Mouse (Mus musculus) kidney, embryonic 14.5 days (tissue): Measurements from ENCODE around the gene Wwox. TPM values are rescaled to one million over a fixed set of nuclear protein-coding genes. Genes with fewer than 3 reads are reported as not detected.

Source experiments
- ATAC-seq: fragments of 200-750 bp; cut with Nextera tagmentation; 2 replicates; pipeline ENCODE4 v1.8.0; 2017; ENCODE audit warnings: moderate number of reproducible peaks, mild to moderate bottlenecking, moderate TSS enrichment, moderate library complexity; ENCODE audit not compliant: low FRiP score, low TSS enrichment
- H3K27ac ChIP-seq: fragments of 300-500 bp; sonication (generic); 2 replicates; pipeline ENCODE4 v1.5.1; 2014; ENCODE audit warnings: low read depth, mild to moderate bottlenecking, low read length, moderate library complexity, mixed read lengths
- H3K27me3 ChIP-seq: fragments of 300-500 bp; sonication (generic); 2 replicates; pipeline ENCODE4 v1.6.1; 2014; ENCODE audit warnings: mild to moderate bottlenecking, low read length; ENCODE audit not compliant: control insufficient read depth, insufficient read depth
- H3K36me3 ChIP-seq: fragments of 300-500 bp; sonication (generic); 2 replicates; pipeline ENCODE4 v1.6.1; 2014; ENCODE audit warnings: low read length, mixed read lengths; ENCODE audit not compliant: control insufficient read depth, insufficient read depth
- H3K4me1 ChIP-seq: fragments of 300-500 bp; sonication (generic); 2 replicates; pipeline ENCODE4 v1.6.1; 2014; ENCODE audit warnings: low read length, mixed read lengths; ENCODE audit not compliant: control insufficient read depth, insufficient read depth
- H3K4me2 ChIP-seq: fragments of 300-500 bp; sonication (generic); replicated peaks from 2 replicates; pipeline ENCODE4 v1.6.1; 2014; ENCODE audit warnings: low read depth, mild to moderate bottlenecking, low read length
- H3K4me3 ChIP-seq: fragments of 300-500 bp; sonication (generic); 2 replicates; pipeline ENCODE4 v1.5.1; 2014; ENCODE audit warnings: mild to moderate bottlenecking, low read length
- H3K9ac ChIP-seq: fragments of 300-500 bp; sonication (generic); 2 replicates; pipeline ENCODE4 v1.6.1; 2014; ENCODE audit warnings: low read depth, mild to moderate bottlenecking, low read length, moderate library complexity
- H3K9me3 ChIP-seq: fragments of 300-500 bp; sonication (generic); 2 replicates; pipeline ENCODE4 v1.6.1; 2016; ENCODE audit warnings: low read length; ENCODE audit not compliant: control insufficient read depth
- WGBS: fragments of 180-500 bp; shearing (Covaris S2); extraction: QIAGEN DNeasy Blood & Tissue Kit; methylation state at CpG from one replicate; pipeline ENCODE4 v1.1.7; 2014; 5-methylcytosine and 5-hydroxymethylcytosine counted together
- polyA plus RNA-seq: library from polyadenylated mRNA; unstranded; fragments of >200 nt; fragmentation: Nextera tagmentation; extraction: Ambion mirVana; gene quantifications from 2 replicates; pipeline ENCODE4 v1.2.1, GENCODE M21; 2014

Gene Wwox
- polyA plus RNA-seq, 1 experiment from 2014 or later, result 17.0 TPM

- 84% methylated on average over 5 of the region's 5 CpGs for WGBS
- no peaks in the 10 kb centered on the region for H3K36me3 ChIP-seq
- no peak for ATAC-seq
Observed at GRCm38 (mm10) chr8:114941096-114941495, 501.6 kb downstream of the Wwox start.

GRCm38 (mm10) chr8:114941644-114942043 lies 502.2 kb downstream of the Wwox start:
- Histone ChIP-seq H3K36me3 (no peaks in the 10 kb centered on the region), H3K4me3 (no peak overlapping the region), H3K9ac (no peak overlapping the region), H3K4me1 (0 out of 2 replicates have a peak, but pooled peaks cover 3% of the 10 kb centered on the region), H3K27me3 (no peaks in the 10 kb centered on the region), H3K27ac (no peak overlapping the region), H3K9me3 (no peaks in the 10 kb centered on the region), H3K4me2 (no peak overlapping the region)
- WGBS, result 38% methylated on average over 9 of the region's 9 CpGs
- ATAC-seq, result no peak

More at GRCm38 (mm10) chr8:114941096-114941495, 501.6 kb downstream of the Wwox start:
- Histone ChIP-seq H3K4me2 (no peak overlapping the region), H3K9ac (no peak overlapping the region), H3K9me3 (no peaks in the 10 kb centered on the region), H3K27ac (no peak overlapping the region), H3K4me1 (0 out of 2 replicates have a peak, but pooled peaks cover 3% of the 10 kb centered on the region), H3K4me3 (no peak overlapping the region), H3K27me3 (no peaks in the 10 kb centered on the region)

- Histone ChIP-seq H3K4me2 (no peak overlapping the region), H3K9me3 (no peaks in the 10 kb centered on the region), H3K4me3 (no peak overlapping the region), H3K27me3 (no peaks in the 10 kb centered on the region), H3K4me1 (no peaks in the 10 kb centered on the region), H3K36me3 (no peaks in the 10 kb centered on the region), H3K9ac (no peak overlapping the region), H3K27ac (no peak overlapping the region)
- WGBS, result 69% methylated on average over 6 of the region's 6 CpGs
- no peak for ATAC-seq
Observed at GRCm38 (mm10) chr8:114947921-114948320, 508.5 kb downstream of the Wwox start.

- ATAC-seq, result peak; percentile 47
- H3K4me1 ChIP-seq, result peaks cover 22% of the 10 kb centered on the region
- no peak overlapping the region for H3K4me2 ChIP-seq
- no peaks in the 10 kb centered on the region for H3K36me3 ChIP-seq
- H3K27me3 ChIP-seq, result no peaks in the 10 kb centered on the region
- no peaks in the 10 kb centered on the region for H3K9me3 ChIP-seq
- H3K9ac ChIP-seq, result no peak overlapping the region
- 39% methylated on average over 8 of the region's 8 CpGs for WGBS
- no peak overlapping the region for H3K4me3 ChIP-seq
- peak overlapping the region; percentile 73 for H3K27ac ChIP-seq
Observed at GRCm38 (mm10) chr8:114956377-114957168, 517.1 kb downstream of the Wwox start.

DNA sequence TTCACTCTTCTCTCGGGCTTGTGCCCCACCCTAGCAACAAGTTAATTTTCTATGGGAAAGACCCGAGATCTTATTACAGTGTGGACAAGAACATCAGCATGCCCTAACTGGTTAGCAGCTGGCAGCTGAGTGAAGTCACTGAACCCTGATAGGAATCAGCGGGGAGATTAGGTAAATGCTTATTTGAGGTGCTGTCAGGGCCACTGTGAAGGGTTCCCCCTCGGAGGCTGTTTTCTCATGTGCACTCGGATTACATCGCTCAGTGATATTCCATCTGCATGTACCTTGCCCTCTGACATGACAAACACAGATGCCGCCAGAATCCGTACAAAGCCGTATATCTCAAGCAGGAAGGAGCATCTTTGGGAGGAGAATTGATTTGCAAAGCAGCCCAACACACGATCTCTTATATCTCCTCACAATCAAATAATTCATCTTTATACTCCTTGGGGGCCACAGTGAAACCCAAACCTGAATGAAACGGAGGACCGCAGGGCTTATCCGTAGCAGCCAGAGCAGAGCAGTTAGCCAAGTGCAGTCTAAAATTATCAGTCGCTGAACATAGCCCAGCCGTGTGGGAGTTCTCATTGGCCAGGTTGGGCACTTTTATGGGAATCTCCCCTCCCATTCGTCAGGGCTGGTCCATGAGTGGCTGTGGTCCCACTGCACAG lies 519.1 kb downstream of the Wwox start:
- Histone ChIP-seq H3K4me3 (no peak overlapping the region), H3K27me3 (no peaks in the 10 kb centered on the region), H3K36me3 (no peaks in the 10 kb centered on the region), H3K4me2 (no peak overlapping the region), H3K4me1 (peaks cover 22% of the 10 kb centered on the region), H3K27ac (no peak overlapping the region), H3K9ac (no peak overlapping the region), H3K9me3 (no peaks in the 10 kb centered on the region)
- ATAC-seq, result peak; percentile 87
- WGBS, result 22% methylated on average over 16 of the region's 16 CpGs

- Histone ChIP-seq H3K4me1 (peaks cover 22% of the 10 kb centered on the region), H3K27ac (no peak overlapping the region), H3K4me2 (no peak overlapping the region), H3K4me3 (no peak overlapping the region), H3K9ac (no peak overlapping the region), H3K27me3 (no peaks in the 10 kb centered on the region), H3K36me3 (no peaks in the 10 kb centered on the region), H3K9me3 (no peaks in the 10 kb centered on the region)
- WGBS, result 38% methylated on average over 11 of the region's 11 CpGs
- ATAC-seq, result no peak
Observed at GRCm38 (mm10) chr8:114959406-114959805, 520.0 kb downstream of the Wwox start.

DNA sequence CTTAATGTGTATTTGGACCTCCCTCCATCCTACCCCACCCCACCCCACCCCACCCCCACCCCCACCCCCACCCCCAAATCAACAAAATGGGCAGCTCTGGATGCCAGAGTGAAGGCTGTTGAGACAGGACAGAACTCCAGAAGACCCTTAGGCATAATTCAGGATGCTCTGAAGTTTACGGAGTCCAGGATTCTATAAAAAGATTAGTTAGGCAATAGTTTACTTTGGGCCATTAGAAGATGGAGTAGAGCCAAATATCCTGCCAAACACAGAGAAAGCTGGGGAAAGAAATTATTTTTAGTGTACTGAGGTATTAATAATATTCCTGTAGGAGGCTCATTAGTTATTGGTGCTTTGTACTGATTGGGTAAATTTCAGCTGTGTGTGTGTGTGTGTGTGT lies 523.0 kb downstream of the Wwox start:
- H3K27ac ChIP-seq, result no peak overlapping the region
- WGBS, result 56% methylated on average over 1 of the region's 1 CpGs
- H3K9me3 ChIP-seq, result no peaks in the 10 kb centered on the region
- H3K36me3 ChIP-seq, result no peaks in the 10 kb centered on the region
- H3K4me1 ChIP-seq, result peaks cover 14% of the 10 kb centered on the region
- H3K27me3 ChIP-seq, result no peaks in the 10 kb centered on the region
- no peak overlapping the region for H3K9ac ChIP-seq
- H3K4me2 ChIP-seq, result no peak overlapping the region
- no peak overlapping the region for H3K4me3 ChIP-seq
- ATAC-seq, result no peak

DNA sequence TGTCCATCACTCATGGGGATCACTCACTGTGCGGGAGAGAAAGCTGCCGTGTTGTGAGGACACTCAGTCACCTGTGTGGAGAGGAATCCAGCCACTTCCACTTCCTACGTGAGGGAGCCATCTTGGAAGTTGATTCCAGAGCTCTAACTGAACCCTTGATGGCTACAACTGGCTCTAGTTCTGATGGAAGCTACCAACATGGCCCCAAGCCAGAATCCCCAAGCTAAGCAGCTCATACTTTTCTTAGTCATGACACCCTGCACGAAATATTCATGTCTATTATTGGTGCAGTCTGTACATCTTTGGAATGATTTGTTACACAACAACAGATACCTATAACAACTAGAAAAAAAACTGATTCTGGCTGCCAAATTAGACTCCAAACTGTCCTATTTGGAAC lies 523.8 kb downstream of the Wwox start:
- ATAC-seq, result no peak
- peaks cover 6% of the 10 kb centered on the region; the same call in 1 of the 2 replicates for H3K4me1 ChIP-seq
- H3K36me3 ChIP-seq, result no peaks in the 10 kb centered on the region
- WGBS, result 92% methylated on average over 4 of the region's 4 CpGs
- H3K4me2 ChIP-seq, result no peak overlapping the region
- H3K9me3 ChIP-seq, result no peaks in the 10 kb centered on the region
- H3K9ac ChIP-seq, result no peak overlapping the region
- no peak overlapping the region for H3K27ac ChIP-seq
- H3K27me3 ChIP-seq, result no peaks in the 10 kb centered on the region
- H3K4me3 ChIP-seq, result no peak overlapping the region

DNA sequence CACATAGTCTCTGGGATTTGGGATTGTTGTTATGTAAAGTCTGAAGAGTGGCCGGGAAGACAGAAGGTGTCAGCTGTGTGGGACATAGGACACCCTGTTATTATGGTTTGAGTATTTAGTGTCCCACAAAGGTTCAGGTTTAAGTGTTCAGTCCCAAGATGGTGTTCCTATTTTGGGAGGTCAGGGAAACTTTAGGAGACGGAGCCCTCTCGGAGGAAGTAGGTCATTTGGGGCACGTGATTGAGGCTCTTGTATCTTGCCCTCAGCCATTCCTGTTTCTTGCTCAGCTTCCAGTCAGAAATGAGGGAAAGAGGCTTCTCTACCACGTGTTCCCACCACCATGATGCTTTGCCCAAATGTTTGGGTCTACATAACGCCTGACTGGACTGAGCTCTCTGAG lies 524.8 kb downstream of the Wwox start:
- ATAC-seq, result no peak

More for the DNA sequence above, 524.8 kb downstream of the Wwox start:
- no peak overlapping the region for H3K9ac ChIP-seq
- no peaks in the 10 kb centered on the region for H3K4me1 ChIP-seq
- no peaks in the 10 kb centered on the region for H3K27me3 ChIP-seq
- H3K4me3 ChIP-seq, result no peak overlapping the region
- WGBS, result 88% methylated on average over 6 of the region's 6 CpGs
- peaks cover 6% of the 10 kb centered on the region; the same call in 1 of the 2 replicates for H3K9me3 ChIP-seq
- no peak overlapping the region for H3K27ac ChIP-seq
- no peaks in the 10 kb centered on the region for H3K36me3 ChIP-seq
- no peak overlapping the region for H3K4me2 ChIP-seq
